In the genomic region with DNA sequence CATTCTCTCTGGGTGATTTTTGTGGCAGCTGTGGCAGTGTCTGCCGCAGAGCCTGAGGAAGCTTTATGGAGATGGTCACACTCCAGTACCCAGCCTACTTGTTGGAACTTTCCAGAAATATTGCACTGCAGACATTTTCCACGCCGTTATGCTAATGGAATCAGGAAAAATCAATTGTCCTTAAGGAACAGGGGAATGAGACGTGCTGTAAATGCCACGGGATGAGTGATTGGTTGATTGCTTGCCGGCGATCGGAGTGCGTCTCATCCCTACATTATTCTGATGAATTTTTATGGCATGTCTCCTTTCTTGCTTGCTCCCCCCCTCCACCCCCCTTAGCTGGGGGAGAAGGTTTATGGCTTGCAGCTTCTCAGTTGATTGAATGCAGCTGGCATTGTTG, we compare ENCODE assay signal across 17 mouse cellular contexts.
DNase-seq lines count a peak whose midpoint lies in the region; ATAC-seq and TF ChIP-seq lines count a peak whose summit lies in the region.
"Had no signal": no experiment of that assay in that cellular context is flagged by ENCODE, and none has a peak within 500 bp of the region (broad histone marks: within the 10 kb centered on the region; RNA-seq: fewer than 3 reads in every experiment).

No protein-coding gene starts in this region.

- H3K79me2 ChIP-seq in heart, adult 2 months (replicated peaks; ENCODE audit: control insufficient read depth, insufficient read depth, low read length) = no peaks in the 10 kb centered on the region

- no peak overlapping the region for H3K4me3 ChIP-seq in hindbrain, embryonic 11.5 days (ENCODE audit: low read depth, low read length)
- H3K4me3 ChIP-seq in hindbrain, embryonic 10.5 days = no peak overlapping the region
- H3K4me3 ChIP-seq in hindbrain, embryonic 12.5 days = no peak overlapping the region
- H3K4me3 ChIP-seq in midbrain, embryonic 15.5 days = no peak overlapping the region
- no peak overlapping the region for H3K4me3 ChIP-seq in heart, adult 2 months
- H3K4me3 ChIP-seq in lung, postnatal 0 days (ENCODE audit: low read depth, low read length) = no peak overlapping the region
- H3K4me3 ChIP-seq: embryonic facial prominence, embryonic 15.5 days; lung, embryonic 15.5 days; myocyte had no signal

- H3K4me1 ChIP-seq in hindbrain, embryonic 11.5 days (replicated peaks; ENCODE audit: control insufficient read depth, insufficient read depth, low read length) = no peaks in the 10 kb centered on the region
- peaks cover 29% of the 10 kb centered on the region for H3K4me1 ChIP-seq in hindbrain, embryonic 10.5 days (replicated peaks)
- H3K4me1 ChIP-seq in hindbrain, embryonic 12.5 days = peaks cover 16% of the 10 kb centered on the region
- peaks cover 10% of the 10 kb centered on the region; the same call in 1 of the 2 replicates for H3K4me1 ChIP-seq in midbrain, embryonic 15.5 days
- no peaks in the 10 kb centered on the region for H3K4me1 ChIP-seq in heart, adult 2 months (ENCODE audit: control insufficient read depth, insufficient read depth, low read length)
- H3K4me1 ChIP-seq in lung, postnatal 0 days (ENCODE audit: insufficient read depth, low read depth, low read length) = no peaks in the 10 kb centered on the region
- H3K4me1 ChIP-seq: embryonic facial prominence, embryonic 15.5 days; lung, embryonic 15.5 days had no signal

- no peaks in the 10 kb centered on the region for H3K9me3 ChIP-seq in hindbrain, embryonic 11.5 days (ENCODE audit: control insufficient read depth, low read length)
- no peaks in the 10 kb centered on the region for H3K9me3 ChIP-seq in hindbrain, embryonic 10.5 days
- no peaks in the 10 kb centered on the region for H3K9me3 ChIP-seq in hindbrain, embryonic 12.5 days (replicated peaks)
- no peaks in the 10 kb centered on the region for H3K9me3 ChIP-seq in midbrain, embryonic 15.5 days
- no peaks in the 10 kb centered on the region for H3K9me3 ChIP-seq in lung, postnatal 0 days (ENCODE audit: low read length)
- H3K9me3 ChIP-seq: embryonic facial prominence, embryonic 15.5 days; lung, embryonic 15.5 days had no signal

- H3K4me2 ChIP-seq in hindbrain, embryonic 11.5 days (replicated peaks; ENCODE audit: low read depth, low read length) = no peak overlapping the region
- H3K4me2 ChIP-seq in hindbrain, embryonic 12.5 days (replicated peaks) = no peak overlapping the region
- no peak overlapping the region for H3K4me2 ChIP-seq in midbrain, embryonic 15.5 days
- no peak overlapping the region for H3K4me2 ChIP-seq in lung, postnatal 0 days (replicated peaks; ENCODE audit: low read depth, low read length)
- H3K4me2 ChIP-seq: embryonic facial prominence, embryonic 15.5 days; lung, embryonic 15.5 days had no signal

- 66% methylated on average over 9 of the region's 9 CpGs for WGBS in hindbrain, embryonic 11.5 days
- 72% methylated on average over 9 of the region's 9 CpGs for WGBS in hindbrain, embryonic 10.5 days
- WGBS in hindbrain, embryonic 12.5 days = 54% methylated on average over 9 of the region's 9 CpGs
- WGBS in midbrain, embryonic 15.5 days = 46% methylated on average over 9 of the region's 9 CpGs
- WGBS in heart, adult 2 months = 81% methylated on average over 9 of the region's 9 CpGs
- WGBS in lung, postnatal 0 days = 76% methylated on average over 9 of the region's 9 CpGs

- H3K27ac ChIP-seq in hindbrain, embryonic 11.5 days (ENCODE audit: low read depth, low read length) = peak overlapping the region; percentile 53; the same call in 1 of the 2 replicates
- no peak overlapping the region for H3K27ac ChIP-seq in hindbrain, embryonic 10.5 days
- peak overlapping the region; percentile 78 for H3K27ac ChIP-seq in hindbrain, embryonic 12.5 days
- H3K27ac ChIP-seq in midbrain, embryonic 15.5 days = peak overlapping the region; percentile 48
- H3K27ac ChIP-seq in heart, adult 2 months = no peak overlapping the region
- no peak overlapping the region for H3K27ac ChIP-seq in lung, postnatal 0 days (ENCODE audit: low read length)
- H3K27ac ChIP-seq: embryonic facial prominence, embryonic 15.5 days; lung, embryonic 15.5 days had no signal

- TF ChIP-seq POLR2A in brain, embryonic 14.5 days (IDR thresholded peaks at IDR 0.05; ENCODE audit: borderline replicate concordance, extremely low read depth, insufficient read depth, insufficient read length, poor library complexity, severe bottlenecking) = no peak
- no peak for TF ChIP-seq POLR2A in heart, adult 2 months (IDR thresholded peaks at IDR 0.05; ENCODE audit: insufficient read depth, low read depth, low read length)

- TF ChIP-seq EP300 in heart, adult 2 months (IDR thresholded peaks at IDR 0.05; ENCODE audit: insufficient read depth, low read depth, low read length) = no peak
- no peak for TF ChIP-seq EP300 in lung, postnatal 0 days (IDR thresholded peaks at IDR 0.05)

- intact Hi-C loops in heart, adult 2 months (cut with DNase I) = no loop called here

- peak; percentile 11 for DNase-seq in hindbrain, embryonic 11.5 days (ENCODE audit: low spot score)
- no peak for DNase-seq in hindbrain, embryonic 10.5 days (ENCODE audit: low spot score)
- DNase-seq in brain, embryonic 14.5 days (ENCODE audit: low read depth) = peak; percentile 77
- DNase-seq in heart, adult 2 months = no peak
- DNase-seq in cerebellum, adult 9-11 months = no peak
- DNase-seq in lung, postnatal 0 days (ENCODE audit: low spot score) = no peak
- DNase-seq: adrenal gland, postnatal 36 days; B cell, adult 2 months; cerebellum, adult 11 months; kidney, postnatal 10 days; thymus, postnatal 4 days had no signal

- no peaks in the 10 kb centered on the region for H3K27me3 ChIP-seq in hindbrain, embryonic 11.5 days (ENCODE audit: control insufficient read depth, insufficient read depth, low read length)
- H3K27me3 ChIP-seq in hindbrain, embryonic 10.5 days (ENCODE audit: insufficient read depth, poor library complexity, severe bottlenecking) = no peaks in the 10 kb centered on the region
- H3K27me3 ChIP-seq in hindbrain, embryonic 12.5 days = no peaks in the 10 kb centered on the region
- H3K27me3 ChIP-seq in midbrain, embryonic 15.5 days (replicated peaks) = no peaks in the 10 kb centered on the region
- H3K27me3 ChIP-seq in heart, adult 2 months (ENCODE audit: control insufficient read depth, insufficient read depth, low read length) = no peaks in the 10 kb centered on the region
- no peaks in the 10 kb centered on the region for H3K27me3 ChIP-seq in lung, postnatal 0 days (replicated peaks; ENCODE audit: insufficient read depth, low read length)
- H3K27me3 ChIP-seq: embryonic facial prominence, embryonic 15.5 days; lung, embryonic 15.5 days had no signal

- no peak overlapping the region for H3K9ac ChIP-seq in hindbrain, embryonic 11.5 days (ENCODE audit: low read depth, low read length)
- no peak overlapping the region for H3K9ac ChIP-seq in hindbrain, embryonic 12.5 days
- no peak overlapping the region for H3K9ac ChIP-seq in midbrain, embryonic 15.5 days
- H3K9ac ChIP-seq in heart, adult 2 months (ENCODE audit: low read depth, low read length) = no peak overlapping the region
- no peak overlapping the region for H3K9ac ChIP-seq in lung, postnatal 0 days (replicated peaks; ENCODE audit: low read depth)
- H3K9ac ChIP-seq: embryonic facial prominence, embryonic 15.5 days; lung, embryonic 15.5 days had no signal

- no peak for TF ChIP-seq CTCF in brain, embryonic 14.5 days (IDR thresholded peaks at IDR 0.05; ENCODE audit: borderline replicate concordance, extremely low read depth, insufficient read depth, insufficient read length)
- TF ChIP-seq CTCF in heart, adult 2 months (IDR thresholded peaks at IDR 0.05) = no peak
- TF ChIP-seq CTCF in lung, postnatal 0 days (IDR thresholded peaks at IDR 0.05) = no peak

- ATAC-seq in hindbrain, embryonic 11.5 days (ENCODE audit: low FRiP score) = peak; percentile 58
- ATAC-seq in hindbrain, embryonic 12.5 days (ENCODE audit: low FRiP score) = peak; percentile 65
- ATAC-seq in midbrain, embryonic 15.5 days (replicated peaks) = peak; percentile 70
- no peak for ATAC-seq in lung, postnatal 0 days
- ATAC-seq: Patski had no signal

- H3K36me3 ChIP-seq in hindbrain, embryonic 11.5 days (ENCODE audit: control insufficient read depth, insufficient read depth, low read length) = no peaks in the 10 kb centered on the region
- no peaks in the 10 kb centered on the region for H3K36me3 ChIP-seq in hindbrain, embryonic 10.5 days
- no peaks in the 10 kb centered on the region for H3K36me3 ChIP-seq in hindbrain, embryonic 12.5 days
- no peaks in the 10 kb centered on the region for H3K36me3 ChIP-seq in midbrain, embryonic 15.5 days (replicated peaks)
- H3K36me3 ChIP-seq in heart, adult 2 months (ENCODE audit: control insufficient read depth, insufficient read depth, low read length) = no peaks in the 10 kb centered on the region
- H3K36me3 ChIP-seq in lung, postnatal 0 days (ENCODE audit: insufficient read depth, low read length) = no peaks in the 10 kb centered on the region
- H3K36me3 ChIP-seq: embryonic facial prominence, embryonic 15.5 days; lung, embryonic 15.5 days had no signal

Comparison
In these comparisons a context has a peak if more than half of its experiments do, and no peak if none do; other contexts are left out.
1. DNase-seq: peak in hindbrain, embryonic 11.5 days (single experiment) and brain, embryonic 14.5 days (single experiment); none in hindbrain, embryonic 10.5 days (single experiment), heart, adult 2 months (0 of 2), cerebellum, adult 9-11 months (single experiment) and lung, postnatal 0 days (single experiment).
2. H3K27ac ChIP-seq: peak in hindbrain, embryonic 11.5 days (single experiment), hindbrain, embryonic 12.5 days (single experiment) and midbrain, embryonic 15.5 days (single experiment); none in hindbrain, embryonic 10.5 days (single experiment), heart, adult 2 months (single experiment) and lung, postnatal 0 days (single experiment).